Mouse (Mus musculus) ZHBTc4 (cell line): ENCODE measurements around the gene Isx.
A peak's percentile ranks its signal among the peaks of the same experiment; 100 is the strongest.

Experiments
- DNase-seq: peaks from one replicate; pipeline ENCODE4 v3.0.0-alpha.2; 2011; ENCODE audit warnings: low read depth, low spot score

The Isx gene

DNA sequence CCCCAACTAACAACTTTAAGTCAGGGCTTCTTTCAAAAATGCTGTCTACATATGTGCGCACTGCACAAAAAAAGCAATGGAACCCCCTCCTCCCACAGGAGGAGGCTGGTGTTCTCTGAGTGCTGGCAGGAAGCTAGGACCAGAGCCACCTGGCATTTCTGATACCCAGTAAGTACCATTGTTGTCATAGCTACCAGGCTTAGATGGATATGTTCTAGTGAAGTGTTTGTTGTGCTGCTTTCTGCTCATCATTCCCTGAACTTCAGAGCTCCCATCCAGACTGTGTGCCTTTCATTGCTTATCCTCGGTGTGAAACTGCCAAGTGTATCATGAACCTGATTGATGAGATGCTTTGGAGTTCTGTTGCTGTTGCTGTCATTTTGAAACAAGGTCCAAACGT, 26.8 kb downstream of the Isx start:
- DNase-seq, result no peak

- no peak for DNase-seq
Observed at GRCm38 (mm10) chr8:74901765-74902164, 28.8 kb downstream of the Isx start.

DNA sequence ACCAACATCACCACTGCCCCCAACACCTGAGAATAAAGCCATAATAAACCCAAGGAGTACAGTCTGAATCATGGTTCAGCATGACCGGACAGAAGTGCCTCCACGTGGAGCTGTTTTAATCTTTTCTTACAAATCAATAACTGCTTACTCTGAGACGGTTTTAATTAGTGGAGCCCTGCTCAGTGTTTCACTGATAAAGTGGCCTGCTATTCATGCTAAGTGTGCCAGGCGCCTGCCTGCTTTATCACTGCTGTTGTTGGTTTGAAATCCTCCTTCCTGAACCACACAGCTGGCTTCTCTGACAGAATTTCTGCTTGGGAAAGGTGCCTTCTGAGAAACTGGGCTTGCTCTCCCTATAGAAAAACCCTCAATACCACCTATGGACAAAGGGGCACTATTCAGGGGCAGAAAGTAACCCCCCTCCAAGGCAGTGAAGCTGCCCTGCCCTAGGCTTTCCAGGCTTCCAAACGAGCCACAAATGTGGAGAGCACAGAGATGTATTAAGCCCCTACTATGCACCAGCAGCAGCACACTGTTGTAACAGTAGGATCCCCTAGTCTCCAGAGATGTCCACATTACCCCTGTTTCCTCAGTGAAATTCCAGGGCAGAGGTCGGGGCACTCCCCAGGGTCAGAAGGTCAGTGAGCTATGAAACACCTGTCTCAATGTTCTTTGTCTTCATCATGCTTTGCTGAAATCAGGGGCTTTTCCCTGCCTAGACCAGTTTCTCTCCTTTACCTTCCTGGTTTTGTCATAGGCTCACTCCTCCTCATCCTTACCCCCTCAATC, 30.3 kb downstream of the Isx start:
- DNase-seq, result no peak

DNA sequence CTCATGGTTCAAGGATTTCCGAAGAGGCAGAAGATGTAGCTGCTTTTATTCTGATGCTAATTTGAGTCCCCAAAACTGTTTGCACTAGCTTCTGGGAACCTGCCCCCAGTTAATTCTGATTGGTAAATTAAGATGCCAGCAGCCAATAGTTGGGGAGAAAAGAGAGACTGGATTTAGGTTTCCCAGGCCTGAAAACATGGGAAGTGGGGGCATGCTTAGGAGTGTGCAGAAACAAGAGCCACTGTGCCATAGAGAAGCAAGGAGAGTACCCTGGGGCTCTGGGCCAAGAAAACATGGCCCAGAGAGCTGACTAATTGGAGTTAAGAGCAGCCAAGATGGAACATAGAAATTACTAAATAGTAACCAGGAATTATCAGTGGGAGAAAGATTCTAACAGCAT, 33.4 kb downstream of the Isx start:
- DNase-seq, result no peak

DNA sequence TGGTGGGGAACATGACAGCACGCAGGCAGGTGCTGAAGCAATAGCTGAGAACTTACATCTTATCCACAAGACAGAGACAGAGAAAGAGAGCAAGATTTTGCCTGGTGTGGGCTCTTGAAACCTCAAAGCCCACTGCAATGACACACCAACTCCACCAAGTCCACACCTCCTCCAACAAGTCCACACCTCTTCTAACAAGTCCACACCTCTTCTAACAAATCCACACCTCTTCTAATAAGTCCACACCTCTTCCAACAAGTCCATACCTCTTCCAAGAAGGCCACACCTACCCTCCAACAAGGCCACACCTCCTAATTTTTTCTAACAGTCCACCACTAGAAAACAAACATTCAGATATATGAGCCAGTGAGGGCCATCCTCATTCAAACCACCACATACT, 37.7 kb downstream of the Isx start:
- DNase-seq, result no peak

- no peak for DNase-seq
Observed at GRCm38 (mm10) chr8:74920691-74921421, 47.9 kb downstream of the Isx start.

GRCm38 (mm10) chr8:74921882-74922518, 49.0 kb downstream of the Isx start:
- peak; percentile 35 for DNase-seq

- no peak for DNase-seq
Observed at GRCm38 (mm10) chr8:74927940-74928339, 55.0 kb downstream of the Isx start.

DNA sequence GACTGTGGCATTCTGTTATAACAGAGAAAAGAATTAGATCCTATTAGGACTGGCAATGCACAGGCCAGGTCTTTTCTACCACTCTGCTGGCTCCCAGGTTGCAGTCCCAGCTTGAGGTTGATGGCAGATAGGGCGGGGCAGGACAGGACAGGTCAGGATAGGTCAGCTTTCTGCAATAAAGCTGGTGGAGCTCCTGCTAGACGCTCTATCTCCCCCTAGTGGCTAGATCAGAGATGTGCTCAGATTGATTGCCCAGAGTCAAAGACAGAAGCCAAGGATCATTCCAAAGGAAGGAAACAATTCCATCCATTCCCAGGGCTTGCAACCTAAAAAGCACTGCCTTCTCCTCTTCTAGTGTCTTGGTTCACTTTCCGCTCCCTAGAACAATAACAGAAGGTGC, 57.8 kb downstream of the Isx start:
- DNase-seq, result peak; percentile 91

GRCm38 (mm10) chr8:74935308-74935707, 62.3 kb downstream of the Isx start:
- DNase-seq, result peak; percentile 79

GRCm38 (mm10) chr8:74936656-74937055, 63.7 kb downstream of the Isx start:
- no peak for DNase-seq

- DNase-seq, result no peak
Observed at GRCm38 (mm10) chr8:74942056-74942455, 69.1 kb downstream of the Isx start.
